Mouse (Mus musculus): ENCODE data around the gene Creld1. TPM values are rescaled to one million over a fixed set of nuclear protein-coding genes. Genes with fewer than 3 reads are reported as not detected.

The Creld1 gene
- polyA plus RNA-seq, 1 experiment: 22.0 TPM

DNA sequence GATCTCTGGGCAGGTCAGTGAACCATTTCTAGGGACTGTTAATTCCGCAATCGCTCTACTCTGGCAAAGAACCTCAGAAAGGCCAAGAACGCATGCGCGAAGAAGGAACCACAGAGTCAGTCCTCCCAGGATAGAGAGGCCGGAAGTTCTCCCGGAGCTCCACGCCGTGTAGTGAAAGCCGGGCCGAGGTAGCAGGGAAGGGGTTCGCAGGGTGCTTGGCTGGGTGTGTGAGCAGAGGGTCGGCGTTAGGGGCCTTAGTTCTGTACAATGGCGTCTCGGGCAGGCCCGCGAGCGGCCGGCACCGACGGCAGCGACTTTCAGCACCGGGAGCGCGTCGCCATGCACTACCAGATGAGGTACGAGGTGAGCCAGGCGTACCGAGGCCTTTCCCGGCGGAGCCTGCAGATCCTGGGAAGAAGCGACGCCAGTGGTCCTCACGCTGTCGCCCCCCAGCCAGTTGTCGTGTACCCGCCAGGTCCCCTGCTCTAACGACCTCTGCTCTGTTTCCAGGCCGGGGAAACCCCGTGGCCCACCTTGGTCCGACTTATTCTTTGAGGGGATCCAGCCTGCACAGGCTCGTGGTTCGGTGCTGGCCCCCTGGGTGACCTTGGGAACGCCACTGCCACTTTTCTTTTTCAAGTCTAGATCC is 40.5 kb upstream of the Creld1 start, which contains the start of gene Jagn1:
Gene Jagn1 (plus strand): TSS at position 128 of the 649 bp plus-strand sequence.
- TF ChIP-seq CTCF (IDR thresholded peaks at IDR 0.05; ENCODE audit: low read depth, low read length) (no peak), POLR2A (IDR thresholded peaks at IDR 0.05; ENCODE audit: borderline replicate concordance, low read depth, low read length) (0 out of 2 replicates have a peak, but pooled peaks have one; percentile 55)
- H3K4me3 ChIP-seq (ENCODE audit: insufficient read depth, low read length): peak within 1 kb of the TSS; percentile 63
- H3K4me1 ChIP-seq (ENCODE audit: control insufficient read depth, insufficient read depth, low read length): peaks cover 10% of the 10 kb centered on the region
- H3K27ac ChIP-seq (ENCODE audit: insufficient read depth, low read depth, low read length): no peak within 1 kb of the TSS

DNA sequence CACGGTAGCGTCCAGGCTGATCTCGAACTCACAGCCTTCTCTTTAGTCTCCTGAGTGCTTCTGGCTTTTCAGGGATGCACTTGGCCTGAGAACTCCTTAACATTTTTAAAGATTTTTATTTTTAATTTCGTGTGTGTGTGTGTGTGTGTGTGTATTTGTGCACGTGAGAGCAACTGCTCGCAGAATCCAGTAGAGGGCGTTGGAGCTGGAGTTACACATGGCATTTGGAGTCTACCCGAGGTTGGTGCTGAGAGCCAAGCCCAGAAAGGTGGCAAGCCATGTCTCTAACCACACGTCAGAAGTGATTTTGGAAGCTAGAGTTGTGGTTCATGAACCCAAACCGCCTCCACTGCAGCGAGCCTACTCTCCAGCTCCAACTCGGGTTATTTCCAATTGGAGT is 40.0 kb upstream of the Creld1 start:
- peak overlapping the region; percentile 63 for H3K4me3 ChIP-seq (ENCODE audit: insufficient read depth, low read length)
- TF ChIP-seq CTCF (IDR thresholded peaks at IDR 0.05; ENCODE audit: low read depth, low read length) (peak; percentile 47; the same call in 1 of the 2 replicates), POLR2A (IDR thresholded peaks at IDR 0.05; ENCODE audit: borderline replicate concordance, low read depth, low read length) (no peak)
- no peak overlapping the region for H3K27ac ChIP-seq (ENCODE audit: insufficient read depth, low read depth, low read length)
- H3K4me1 ChIP-seq (ENCODE audit: control insufficient read depth, insufficient read depth, low read length): peaks cover 10% of the 10 kb centered on the region

DNA sequence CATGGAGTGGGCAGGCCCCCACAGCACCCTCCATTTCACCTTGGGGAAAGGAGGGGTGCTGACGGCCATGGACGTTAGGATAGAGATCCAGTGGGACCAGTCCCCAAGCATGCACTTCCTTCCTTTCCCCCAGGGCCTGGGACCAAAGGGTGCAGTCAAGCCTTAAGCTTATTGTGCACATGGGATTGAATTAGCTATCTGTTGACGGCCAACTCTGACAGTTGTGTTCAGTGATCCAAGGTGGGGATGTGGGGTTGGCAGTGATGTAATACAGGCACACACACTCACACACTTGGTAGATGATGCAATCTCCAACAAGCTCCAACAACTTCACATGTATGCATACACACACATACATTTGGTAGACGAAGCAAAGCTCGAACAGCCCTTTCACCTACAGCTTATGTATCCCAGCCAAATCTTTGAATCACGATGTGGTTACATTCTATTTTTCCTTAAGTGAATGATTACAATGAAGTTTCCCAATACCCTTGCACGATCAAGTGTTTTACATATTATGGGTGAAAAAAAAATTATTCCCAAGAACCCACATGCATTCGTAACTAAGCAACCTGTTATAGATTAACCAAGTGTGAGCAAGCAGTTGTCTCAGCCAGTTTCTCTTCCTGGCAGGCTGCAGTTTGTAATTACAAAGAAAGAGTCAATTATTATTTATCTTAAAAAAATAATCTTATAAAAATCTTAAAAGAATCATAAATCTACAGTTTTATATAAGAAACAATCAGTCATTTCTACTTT is 38.7 kb upstream of the Creld1 start:
- no peak overlapping the region for H3K4me3 ChIP-seq (ENCODE audit: insufficient read depth, low read length)
- peaks cover 10% of the 10 kb centered on the region for H3K4me1 ChIP-seq (ENCODE audit: control insufficient read depth, insufficient read depth, low read length)
- TF ChIP-seq CTCF (IDR thresholded peaks at IDR 0.05; ENCODE audit: low read depth, low read length) (no peak), POLR2A (IDR thresholded peaks at IDR 0.05; ENCODE audit: borderline replicate concordance, low read depth, low read length) (no peak)
- no peak overlapping the region for H3K27ac ChIP-seq (ENCODE audit: insufficient read depth, low read depth, low read length)

- H3K4me1 ChIP-seq (ENCODE audit: control insufficient read depth, insufficient read depth, low read length): peaks cover 7% of the 10 kb centered on the region
- no peak overlapping the region for H3K27ac ChIP-seq (ENCODE audit: insufficient read depth, low read depth, low read length)
- no peak for TF ChIP-seq CTCF (IDR thresholded peaks at IDR 0.05; ENCODE audit: low read depth, low read length)
- no peak for TF ChIP-seq POLR2A (IDR thresholded peaks at IDR 0.05; ENCODE audit: borderline replicate concordance, low read depth, low read length)
- no peak overlapping the region for H3K4me3 ChIP-seq (ENCODE audit: insufficient read depth, low read length)
These were observed 35.5 kb upstream of the Creld1 start for GRCm38 (mm10) chr6:113447639-113448038.

DNA sequence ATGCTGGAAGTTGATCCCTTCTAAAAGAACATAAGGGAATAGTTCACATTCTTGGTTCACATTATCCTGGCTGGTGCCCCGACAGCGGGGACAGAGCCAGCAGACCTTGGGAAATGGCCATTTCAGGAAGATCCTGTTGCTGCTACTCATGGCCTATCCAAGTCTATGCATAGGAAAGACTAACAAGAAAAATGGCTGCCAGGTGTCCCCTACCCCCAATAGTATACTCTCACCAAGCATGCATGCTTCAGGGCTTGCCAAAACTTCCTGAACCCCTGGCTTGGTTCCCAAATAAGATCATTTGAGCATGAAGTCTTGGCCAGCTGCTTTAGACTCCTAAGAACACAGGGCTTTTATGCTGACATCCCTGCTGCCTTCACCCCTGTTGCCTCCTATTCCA is 31.3 kb upstream of the Creld1 start:
- Histone ChIP-seq H3K27ac (ENCODE audit: insufficient read depth, low read depth, low read length) (no peak overlapping the region), H3K4me1 (ENCODE audit: control insufficient read depth, insufficient read depth, low read length) (peaks cover 6% of the 10 kb centered on the region), H3K4me3 (ENCODE audit: insufficient read depth, low read length) (no peak overlapping the region)
- TF ChIP-seq POLR2A (IDR thresholded peaks at IDR 0.05; ENCODE audit: borderline replicate concordance, low read depth, low read length) (no peak), CTCF (IDR thresholded peaks at IDR 0.05; ENCODE audit: low read depth, low read length) (no peak)

- Histone ChIP-seq H3K27ac (ENCODE audit: insufficient read depth, low read depth, low read length) (no peak overlapping the region), H3K4me3 (ENCODE audit: insufficient read depth, low read length) (no peak overlapping the region), H3K4me1 (ENCODE audit: control insufficient read depth, insufficient read depth, low read length) (peaks cover 6% of the 10 kb centered on the region)
- no peak for TF ChIP-seq CTCF (IDR thresholded peaks at IDR 0.05; ENCODE audit: low read depth, low read length)
- no peak for TF ChIP-seq POLR2A (IDR thresholded peaks at IDR 0.05; ENCODE audit: borderline replicate concordance, low read depth, low read length)
These were observed 28.1 kb upstream of the Creld1 start for GRCm38 (mm10) chr6:113455007-113455406.

DNA sequence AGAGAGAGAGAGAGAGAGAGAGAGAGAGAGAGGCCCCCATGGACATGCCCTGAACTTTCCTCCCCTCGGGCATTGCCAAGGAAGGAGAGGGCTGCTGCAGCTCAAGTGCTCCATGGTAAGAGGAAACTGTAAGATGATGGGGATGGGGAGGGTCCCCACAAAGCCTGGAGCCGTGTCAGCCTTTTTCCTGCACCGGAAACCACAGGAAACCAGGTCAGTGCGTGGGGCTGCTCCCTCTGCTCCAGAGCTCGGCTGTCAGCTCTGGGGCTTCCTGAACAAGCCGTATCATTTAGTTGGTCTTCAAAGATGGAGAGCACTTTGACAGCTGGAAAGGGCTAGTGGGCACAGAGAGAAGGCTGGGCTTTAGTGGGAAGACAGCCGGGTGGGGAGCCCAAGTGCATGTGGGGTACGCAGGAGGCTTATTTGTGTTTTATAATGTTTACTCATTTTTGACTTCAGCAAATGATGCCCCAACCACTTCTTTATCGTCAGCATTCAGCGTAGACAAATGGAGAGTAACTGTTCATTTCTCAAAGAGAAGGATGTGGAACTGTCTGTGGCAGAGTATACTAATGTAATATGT is 25.1 kb upstream of the Creld1 start, which contains the start of gene Il17re:
Gene Il17re (plus strand): TSS at position 533 of the 583 bp plus-strand sequence.
- Histone ChIP-seq H3K4me3 (ENCODE audit: insufficient read depth, low read length) (no peak within 1 kb of the TSS), H3K4me1 (ENCODE audit: control insufficient read depth, insufficient read depth, low read length) (peaks cover 6% of the 10 kb centered on the region), H3K27ac (ENCODE audit: insufficient read depth, low read depth, low read length) (no peak within 1 kb of the TSS)
- TF ChIP-seq POLR2A (IDR thresholded peaks at IDR 0.05; ENCODE audit: borderline replicate concordance, low read depth, low read length): no peak
- TF ChIP-seq CTCF (IDR thresholded peaks at IDR 0.05; ENCODE audit: low read depth, low read length): no peak

DNA sequence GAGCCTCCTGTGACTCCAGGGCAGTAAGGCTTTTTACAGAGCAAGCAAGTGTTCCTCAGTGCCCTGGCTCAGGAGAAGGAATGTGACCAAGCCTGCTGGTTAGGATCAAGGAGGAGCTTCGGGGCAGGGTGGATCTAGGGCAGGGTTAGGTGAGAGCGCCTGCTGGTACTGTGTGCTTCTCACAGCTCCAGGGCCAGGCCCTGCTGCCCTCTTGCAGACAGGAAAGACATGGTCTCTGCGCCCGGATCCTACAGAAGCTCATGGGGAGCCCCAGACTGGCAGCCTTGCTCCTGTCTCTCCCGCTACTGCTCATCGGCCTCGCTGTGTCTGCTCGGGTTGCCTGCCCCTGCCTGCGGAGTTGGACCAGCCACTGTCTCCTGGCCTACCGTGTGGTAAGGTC is 24.5 kb upstream of the Creld1 start:
- peaks cover 6% of the 10 kb centered on the region for H3K4me1 ChIP-seq (ENCODE audit: control insufficient read depth, insufficient read depth, low read length)
- no peak overlapping the region for H3K27ac ChIP-seq (ENCODE audit: insufficient read depth, low read depth, low read length)
- H3K4me3 ChIP-seq (ENCODE audit: insufficient read depth, low read length): no peak overlapping the region
- no peak for TF ChIP-seq CTCF (IDR thresholded peaks at IDR 0.05; ENCODE audit: low read depth, low read length)
- no peak for TF ChIP-seq POLR2A (IDR thresholded peaks at IDR 0.05; ENCODE audit: borderline replicate concordance, low read depth, low read length)

DNA sequence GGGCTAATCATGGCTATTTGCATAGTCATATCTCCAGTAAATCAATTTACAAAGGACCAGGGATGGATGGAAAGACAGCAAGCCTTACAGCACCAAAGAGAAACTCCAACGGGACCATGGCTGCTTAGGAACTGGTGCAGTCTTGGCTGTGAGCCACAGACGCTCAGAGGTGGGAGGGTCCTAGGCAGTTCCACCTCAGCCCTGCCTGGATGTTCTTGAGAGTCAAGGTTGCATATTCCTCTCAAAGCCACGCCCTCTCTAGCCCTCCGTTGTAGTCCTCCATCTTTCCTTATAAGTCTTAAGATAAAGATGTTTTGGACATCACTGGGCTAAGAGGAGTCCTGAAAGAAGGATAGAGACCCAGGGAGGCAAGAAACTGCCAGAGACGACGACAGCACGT is 19.1 kb upstream of the Creld1 start:
- TF ChIP-seq POLR2A (IDR thresholded peaks at IDR 0.05; ENCODE audit: borderline replicate concordance, low read depth, low read length) (no peak), CTCF (IDR thresholded peaks at IDR 0.05; ENCODE audit: low read depth, low read length) (no peak)
- no peak overlapping the region for H3K4me3 ChIP-seq (ENCODE audit: insufficient read depth, low read length)
- H3K27ac ChIP-seq (ENCODE audit: insufficient read depth, low read depth, low read length): no peak overlapping the region
- H3K4me1 ChIP-seq (ENCODE audit: control insufficient read depth, insufficient read depth, low read length): peaks cover 3% of the 10 kb centered on the region

DNA sequence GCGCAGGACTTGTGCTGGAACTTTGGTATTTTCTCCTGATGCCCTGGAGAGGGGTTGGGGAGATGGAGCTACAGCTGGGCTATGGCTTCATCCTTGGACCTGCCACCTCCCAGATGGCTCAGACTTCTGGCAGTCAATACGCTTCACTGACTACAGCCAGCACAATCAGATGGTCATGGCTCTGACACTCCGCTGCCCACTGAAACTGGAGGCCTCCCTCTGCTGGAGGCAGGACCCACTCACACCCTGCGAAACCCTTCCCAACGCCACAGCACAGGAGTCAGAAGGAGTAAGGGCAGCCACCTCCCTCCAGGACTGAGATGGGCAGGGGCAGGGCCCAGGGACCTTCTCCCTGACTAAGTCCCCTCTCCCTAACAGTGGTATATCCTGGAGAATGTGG is 17.5 kb upstream of the Creld1 start:
- TF ChIP-seq CTCF (IDR thresholded peaks at IDR 0.05; ENCODE audit: low read depth, low read length) (no peak), POLR2A (IDR thresholded peaks at IDR 0.05; ENCODE audit: borderline replicate concordance, low read depth, low read length) (no peak)
- H3K4me1 ChIP-seq (ENCODE audit: control insufficient read depth, insufficient read depth, low read length): peaks cover 5% of the 10 kb centered on the region
- no peak overlapping the region for H3K4me3 ChIP-seq (ENCODE audit: insufficient read depth, low read length)
- no peak overlapping the region for H3K27ac ChIP-seq (ENCODE audit: insufficient read depth, low read depth, low read length)
